Mouse (Mus musculus) cerebellum, postnatal 10 days (tissue): ENCODE measurements at regions not wholly inside any gene's neighbourhood (a gene's known extent, or its start where the extent isn't known, plus 50 kb on each side); places are given as distances from the start of the nearest gene placed in this dataset.

Source experiments
- DNase-seq, 2 experiments: peaks; one replicate each; pipeline ENCODE4 v3.0.0; 2021; ENCODE audit warnings: mixed read lengths in 2 of 2

DNA sequence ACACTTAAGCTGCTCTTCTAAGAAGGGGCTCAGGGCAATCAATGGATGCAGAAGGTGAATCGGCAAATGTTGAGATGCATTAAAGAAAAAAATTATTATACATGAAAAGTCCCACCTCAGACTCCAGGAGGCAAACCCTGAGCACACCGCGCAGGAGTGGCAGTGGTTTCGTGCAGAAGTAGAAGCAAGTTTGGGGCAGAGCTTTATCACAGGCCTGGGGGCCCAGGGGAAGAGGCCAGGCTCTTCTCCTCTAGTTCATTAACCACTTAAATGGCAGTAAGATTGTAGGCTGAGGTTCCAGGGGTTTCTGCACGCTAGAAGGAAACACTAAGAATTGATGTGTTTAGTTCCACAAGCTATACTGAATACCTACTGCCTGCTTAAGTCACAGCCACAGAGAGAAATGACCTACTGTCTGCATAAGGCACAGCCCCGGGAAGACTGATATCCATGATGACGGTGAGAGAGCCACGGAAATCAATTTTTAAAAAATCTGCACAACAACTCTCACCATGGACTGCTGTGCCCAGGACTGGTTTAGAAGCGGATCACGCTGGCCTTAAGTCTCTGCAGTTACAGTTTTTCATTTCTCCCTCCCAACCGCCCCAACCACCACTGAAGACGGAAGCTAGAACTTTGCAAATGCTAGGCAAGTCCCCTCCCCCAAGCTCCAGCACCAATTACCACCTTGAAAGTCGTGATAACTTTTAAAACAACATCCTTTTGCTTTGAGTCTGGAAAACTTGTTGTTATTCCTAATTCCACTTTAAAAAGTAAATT is 132.2 kb upstream of the Lef1 start:
- DNase-seq: no peak

- DNase-seq: no peak
These were observed 134.1 kb upstream of the Lef1 start for GRCm38 (mm10) chr3:130976206-130976605.

- no peak for DNase-seq
These were observed 135.0 kb upstream of the Lef1 start for GRCm38 (mm10) chr3:130975291-130975690.

DNA sequence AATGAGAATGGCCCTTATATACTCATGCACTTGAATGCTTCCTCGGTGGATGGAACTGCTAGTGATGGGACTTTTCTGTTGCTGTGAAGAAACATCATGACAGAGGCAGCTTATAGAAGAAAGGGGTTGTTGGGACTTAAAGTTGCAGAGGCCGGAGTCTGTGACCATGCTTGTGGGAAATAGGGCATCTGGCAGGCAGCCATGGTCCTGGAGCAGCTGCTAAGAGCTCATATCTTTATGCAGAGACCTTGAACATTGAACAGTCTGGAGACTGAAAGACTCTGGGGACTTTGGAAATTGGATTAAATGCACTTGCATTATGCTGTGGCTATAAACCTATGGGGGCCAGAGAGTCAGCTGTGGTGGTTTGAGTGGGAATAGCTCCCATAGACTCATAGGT is 138.1 kb upstream of the Lef1 start:
- DNase-seq: peak; percentile 32 to 39

GRCm38 (mm10) chr3:130965275-130965674 is 145.0 kb upstream of the Lef1 start:
- DNase-seq: no peak

- DNase-seq: no peak
These were observed 146.2 kb upstream of the Lef1 start for GRCm38 (mm10) chr3:130964088-130964487.

DNA sequence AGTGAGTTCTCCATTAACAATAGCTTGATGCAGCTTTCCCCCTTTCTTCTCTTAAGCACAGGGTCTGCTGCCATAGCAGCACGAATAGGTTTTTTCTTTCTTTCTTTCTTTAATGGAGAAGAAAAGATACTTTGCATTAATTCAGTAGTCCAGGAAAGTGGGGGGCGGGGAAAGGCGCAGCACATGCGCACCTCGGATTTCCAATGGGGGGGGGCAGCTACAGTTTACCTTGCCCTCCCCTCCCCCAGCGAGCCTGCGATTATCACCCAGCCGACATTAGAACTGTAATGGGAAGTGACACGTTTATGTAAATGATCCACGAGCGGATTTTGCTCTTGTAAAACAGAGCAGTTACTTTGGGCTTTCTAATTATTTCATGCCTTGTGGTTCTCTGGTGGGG is 146.6 kb upstream of the Lef1 start:
- peak; percentile 81 to 82 for DNase-seq

GRCm38 (mm10) chr3:130962701-130963472 is 147.4 kb upstream of the Lef1 start:
- DNase-seq: peak; percentile 62 to 72

DNA sequence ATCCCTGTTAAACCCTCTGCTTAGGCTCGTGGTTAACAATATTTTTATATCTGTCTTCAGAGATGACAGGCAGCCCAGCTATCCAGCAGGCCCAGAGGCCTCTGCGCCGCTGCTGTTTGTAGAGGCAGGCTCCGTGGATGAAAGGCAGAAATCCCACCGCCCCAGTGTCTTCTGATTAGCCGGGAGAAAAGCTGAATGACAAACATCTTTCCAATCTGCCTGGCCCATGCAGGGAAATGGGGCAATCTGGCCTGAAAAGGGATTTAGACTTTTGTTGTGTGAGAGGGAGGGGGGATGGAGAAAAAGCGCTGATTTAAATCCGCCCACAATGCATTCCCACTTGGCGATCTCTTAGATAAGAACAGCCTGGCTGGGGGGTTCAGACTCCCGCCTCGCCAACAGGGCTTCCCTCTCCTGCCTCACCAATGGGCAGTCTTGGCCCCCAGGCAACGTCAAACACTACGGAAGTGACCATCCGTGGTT is 148.1 kb upstream of the Lef1 start:
- peak; percentile 26 to 29 for DNase-seq

GRCm38 (mm10) chr3:130961704-130962103 is 148.6 kb upstream of the Lef1 start:
- no peak for DNase-seq

DNA sequence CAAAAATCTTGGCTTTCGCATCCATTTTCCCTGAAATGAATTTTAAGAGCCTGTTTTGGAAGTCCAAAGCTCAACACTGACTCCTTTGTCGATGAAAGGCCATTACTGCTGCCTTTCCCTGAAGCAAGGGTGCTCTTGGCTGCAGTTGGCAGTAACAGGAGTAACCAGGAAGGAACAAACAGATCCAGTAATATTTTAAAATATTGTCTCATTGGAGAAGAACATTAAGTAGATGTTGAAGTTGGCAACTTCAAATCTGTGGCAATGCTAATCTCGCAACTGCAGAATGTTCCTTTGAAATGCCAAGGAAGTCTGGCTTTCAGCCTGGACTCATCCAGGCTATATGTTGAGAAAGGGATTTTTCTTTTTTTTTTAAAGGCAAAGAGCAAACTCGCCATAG is 154.3 kb upstream of the Lef1 start:
- DNase-seq: no peak

- no peak for DNase-seq
These were observed 158.9 kb upstream of the Lef1 start for GRCm38 (mm10) chr3:130951381-130951780.

DNA sequence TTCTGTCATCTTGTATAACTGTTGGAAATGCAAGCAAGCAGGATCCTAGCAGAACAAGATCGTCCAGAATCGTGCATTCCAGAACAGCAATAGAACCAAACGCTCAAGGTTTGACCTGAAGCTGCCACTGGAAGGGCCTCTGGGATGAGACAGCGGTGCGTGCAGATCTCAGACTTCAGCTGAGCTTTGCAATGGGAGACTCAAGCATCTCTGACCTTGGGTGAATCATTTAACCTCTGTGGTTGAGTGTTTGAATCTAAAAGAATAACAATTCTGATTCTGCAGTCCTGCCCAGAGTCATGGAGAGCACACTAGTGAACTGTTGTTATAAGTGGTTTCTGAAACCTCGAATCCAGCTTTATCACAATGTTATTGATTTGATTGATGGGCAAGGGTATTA is 159.4 kb upstream of the Lef1 start:
- DNase-seq: no peak

DNA sequence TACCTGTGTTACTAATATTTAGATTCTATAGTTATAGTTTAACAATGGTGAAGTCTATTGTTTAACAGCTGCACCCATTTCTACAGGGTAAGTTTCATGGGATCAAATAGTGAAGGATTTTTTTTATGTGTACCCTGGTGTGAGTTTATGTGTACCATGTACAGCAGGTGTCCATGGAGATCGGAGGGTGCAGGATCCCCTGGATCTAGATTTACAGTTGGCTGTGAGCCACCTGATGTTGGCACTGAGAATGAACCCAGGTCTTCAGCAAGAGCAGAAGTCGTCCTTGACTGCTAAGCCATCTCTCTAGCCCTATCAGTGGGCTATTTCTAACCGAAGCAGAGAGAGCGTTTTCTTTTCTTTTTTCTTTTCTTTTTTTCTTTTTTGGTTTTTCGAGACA is 162.4 kb upstream of the Lef1 start:
- DNase-seq: no peak

- no peak for DNase-seq
These were observed 163.0 kb upstream of the Lef1 start for GRCm38 (mm10) chr3:130947277-130947606.

DNA sequence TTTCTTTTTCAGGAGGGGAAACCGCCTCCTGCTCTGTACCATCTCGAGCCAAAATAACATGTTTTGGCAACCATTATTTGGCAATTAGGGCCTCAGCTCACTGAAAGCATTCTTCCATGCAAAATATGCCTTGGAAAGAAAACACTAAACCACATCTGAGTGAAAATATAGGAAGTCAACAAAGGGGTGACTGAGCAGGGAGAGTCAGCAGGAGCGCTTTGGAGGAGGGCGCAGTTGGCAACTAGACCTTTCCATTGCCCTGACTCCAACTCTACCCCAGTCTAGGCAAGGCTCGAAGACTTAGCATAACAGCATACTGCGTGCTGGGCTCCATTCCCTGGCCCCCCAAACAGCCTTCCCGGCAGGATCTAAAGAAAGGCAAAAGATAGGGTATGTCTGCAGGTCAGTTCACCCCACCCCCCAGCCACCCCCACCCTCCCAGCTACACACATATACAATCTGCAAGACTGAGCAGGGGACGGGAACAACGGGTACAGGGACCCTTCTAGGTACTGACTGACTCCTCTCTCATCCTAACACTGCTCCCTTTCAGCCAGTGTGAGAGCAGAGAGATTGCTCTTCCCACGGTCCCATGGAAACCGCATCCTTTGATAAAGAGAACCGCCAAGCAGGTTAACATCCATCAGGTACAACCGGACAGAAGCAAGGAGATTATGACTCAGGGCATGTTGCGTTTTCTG is 163.5 kb upstream of the Lef1 start:
- DNase-seq: peak; percentile 33 to 53

- DNase-seq: peak; percentile 70 to 84
These were observed 164.3 kb upstream of the Lef1 start for GRCm38 (mm10) chr3:130945861-130946449.

- DNase-seq: peak; percentile 29 to 41
These were observed 164.9 kb upstream of the Lef1 start for GRCm38 (mm10) chr3:130945396-130945795.

DNA sequence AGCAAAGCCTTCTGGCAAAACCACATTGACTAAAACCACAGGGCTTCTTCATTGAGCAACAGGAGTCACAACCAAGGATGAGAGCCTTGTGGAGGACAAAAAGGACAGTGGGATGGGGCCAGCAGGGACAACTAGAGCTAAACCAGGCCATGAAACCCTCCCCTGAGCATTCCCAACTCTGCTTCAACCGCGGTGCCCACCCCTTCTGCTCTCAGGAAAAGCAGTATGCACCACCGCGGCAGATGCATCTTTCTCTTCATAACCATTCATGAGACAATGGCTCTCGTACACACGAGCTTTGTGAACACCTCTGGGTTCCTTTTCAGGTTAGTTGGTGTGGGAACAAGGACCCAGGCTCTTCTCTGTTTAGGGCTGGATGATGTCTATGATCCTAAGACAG is 166.0 kb upstream of the Lef1 start:
- no peak for DNase-seq

- no peak for DNase-seq
These were observed 167.2 kb upstream of the Lef1 start for GRCm38 (mm10) chr3:130942947-130943630.

DNA sequence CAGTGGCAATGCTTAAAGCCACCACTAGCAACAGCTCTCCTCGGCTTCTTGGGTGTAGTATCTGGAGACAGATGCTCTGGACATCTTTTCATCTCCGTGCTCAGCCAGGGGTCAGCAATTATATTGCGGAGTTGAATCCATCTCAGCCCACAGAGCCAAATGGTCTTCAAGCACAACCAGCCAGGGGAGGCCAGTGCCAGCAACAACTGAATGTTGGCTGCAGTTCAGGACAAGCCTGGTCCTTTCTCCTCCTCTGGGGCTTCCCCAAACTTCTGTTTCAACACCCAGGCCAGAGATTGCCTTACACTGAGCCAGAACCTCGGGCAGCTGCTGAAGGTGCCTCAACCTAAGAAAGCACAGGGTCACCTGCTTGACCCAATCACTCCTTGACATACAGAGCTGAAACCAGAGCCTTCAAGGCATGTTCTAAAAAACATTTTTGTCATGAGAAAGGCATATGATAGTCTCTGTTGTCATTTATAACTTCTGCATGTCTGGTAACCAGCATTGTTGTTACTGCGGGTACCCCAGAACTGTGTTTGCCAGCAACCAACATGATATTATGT is 169.9 kb upstream of the Lef1 start:
- DNase-seq: peak; percentile 87 to 93

DNA sequence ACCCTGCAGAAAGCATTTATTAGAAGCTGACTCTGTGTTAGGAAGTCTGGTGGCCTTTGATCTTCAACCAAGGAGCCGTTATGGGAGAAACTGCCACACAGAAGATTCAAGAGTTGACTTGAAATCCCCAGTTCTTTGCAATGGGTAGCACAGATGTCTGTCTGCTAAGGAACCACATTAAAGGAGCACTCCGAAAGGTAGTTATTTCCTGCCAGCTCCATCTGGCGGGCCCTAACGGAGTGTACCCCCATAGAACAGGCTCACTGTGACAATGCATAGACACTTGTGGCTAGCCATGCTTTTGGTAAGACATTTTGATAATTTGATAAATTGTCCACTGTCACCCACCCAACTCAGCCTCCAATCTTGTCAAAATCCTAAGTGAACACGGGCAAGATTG is 173.3 kb upstream of the Lef1 start:
- no peak for DNase-seq
